Mouse (Mus musculus) lung, postnatal 4 days (tissue): Measurements from ENCODE around the gene Lmo1.
"Not testable (repeated sequence)": the region's sequence is repeated elsewhere in the genome, so short reads cannot be mapped to it uniquely, and the experiment has no call there.

Experiments used
- DNase-seq, 2 experiments: peaks; one replicate each; pipeline ENCODE4 v3.0.0; 2021

Gene Lmo1

DNA sequence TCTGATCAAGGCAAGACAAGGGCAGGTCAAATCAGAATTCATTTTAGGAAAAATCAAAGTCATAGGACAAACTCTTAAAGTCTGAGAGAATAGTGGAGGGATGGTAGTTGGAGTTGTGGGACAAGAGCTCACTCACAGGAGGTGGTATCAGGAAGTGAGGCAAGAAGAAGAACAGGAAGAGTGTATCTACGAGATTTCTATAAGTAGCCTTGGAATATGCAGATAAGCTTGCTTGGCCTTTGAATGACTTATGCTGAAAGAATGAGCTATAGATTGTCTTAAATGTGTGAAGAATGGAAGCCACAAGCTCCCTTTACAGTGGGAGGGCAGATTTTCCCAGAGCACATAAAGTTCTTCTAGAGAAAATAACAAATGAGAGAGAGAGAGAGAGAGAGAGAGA, 70.1 kb downstream of the Lmo1 start:
- DNase-seq, result no peak

DNA sequence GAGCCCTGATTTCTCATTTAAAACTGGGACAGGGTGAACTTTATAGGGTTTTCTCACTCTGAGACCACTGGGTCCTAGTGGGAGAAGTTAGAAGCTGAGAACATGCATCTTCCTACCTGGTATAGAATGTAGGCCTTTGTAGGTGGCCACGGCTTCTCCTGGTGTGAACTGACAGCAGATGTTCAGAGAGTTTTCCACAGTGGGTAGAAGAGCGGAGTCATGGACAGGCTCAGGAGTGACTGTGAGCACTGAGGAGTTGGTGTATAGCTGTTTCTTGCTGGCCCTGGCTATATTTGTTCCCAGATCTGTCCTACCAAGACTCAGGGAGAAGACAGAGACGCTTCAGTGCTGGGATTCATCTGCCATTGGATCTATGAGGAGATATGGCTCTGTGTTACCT, 73.8 kb downstream of the Lmo1 start:
- no peak for DNase-seq

DNA sequence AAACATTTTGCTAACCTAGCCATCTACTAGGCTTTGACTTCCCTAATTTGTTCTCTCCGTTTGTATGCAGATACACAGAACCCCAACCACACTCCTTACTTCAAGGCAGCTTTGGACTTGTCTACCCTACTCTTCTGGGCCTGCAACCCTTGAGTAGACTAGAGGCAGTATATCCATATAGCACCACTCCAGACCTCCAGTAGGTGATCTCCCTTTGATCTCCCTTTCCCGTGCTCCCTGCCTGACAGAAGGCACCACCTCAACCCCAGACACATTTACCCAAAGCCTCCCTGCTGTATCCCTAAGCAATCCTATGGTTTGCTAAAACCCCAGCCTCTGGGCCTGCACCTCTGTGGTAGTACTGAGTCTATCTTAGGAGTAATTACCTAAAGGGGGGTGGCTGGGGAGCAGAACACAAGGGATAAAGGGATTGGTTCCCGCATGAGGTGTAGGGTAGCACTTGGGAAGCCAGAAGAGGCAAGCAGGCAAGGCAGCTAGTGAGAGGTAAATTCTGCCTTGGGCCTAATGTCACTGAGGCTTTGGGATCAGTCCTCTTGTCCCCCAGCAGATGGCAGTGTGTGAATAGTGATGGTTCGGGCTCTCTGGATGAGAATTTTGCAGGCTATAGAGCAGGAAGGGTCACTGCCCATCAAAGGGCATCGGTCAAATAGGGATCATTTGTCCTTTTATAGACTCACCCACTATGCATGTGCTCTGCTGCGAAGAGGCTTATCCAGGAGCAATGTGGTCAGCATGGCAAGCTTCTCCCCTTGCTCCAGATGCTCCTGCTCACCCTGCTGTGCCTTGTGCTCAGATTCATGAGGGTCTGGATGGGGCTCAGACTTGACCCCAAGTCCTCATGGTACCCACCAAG, 76.6 kb downstream of the Lmo1 start:
- DNase-seq, result peak in 1 of 2 experiments; percentile 8

DNA sequence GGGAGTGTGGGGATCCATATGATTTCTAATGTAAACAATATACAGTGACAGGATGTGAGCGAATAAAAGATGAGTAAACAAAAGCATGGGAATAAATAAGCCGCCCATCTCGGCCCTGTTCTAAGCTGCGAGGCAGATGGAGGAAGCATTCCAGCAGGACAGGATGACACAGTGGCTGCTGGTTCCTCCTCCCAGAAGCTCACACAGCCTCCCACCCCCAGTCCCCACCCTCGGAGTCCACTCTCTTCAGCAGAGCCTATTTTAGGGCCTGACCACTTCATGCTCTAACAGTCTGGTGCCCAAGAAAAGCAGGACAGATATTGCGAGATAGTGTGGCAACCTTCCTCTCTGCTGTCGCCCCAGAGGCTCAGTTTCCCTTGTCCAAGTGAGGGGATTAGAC, 77.8 kb downstream of the Lmo1 start:
- no peak for DNase-seq

DNA sequence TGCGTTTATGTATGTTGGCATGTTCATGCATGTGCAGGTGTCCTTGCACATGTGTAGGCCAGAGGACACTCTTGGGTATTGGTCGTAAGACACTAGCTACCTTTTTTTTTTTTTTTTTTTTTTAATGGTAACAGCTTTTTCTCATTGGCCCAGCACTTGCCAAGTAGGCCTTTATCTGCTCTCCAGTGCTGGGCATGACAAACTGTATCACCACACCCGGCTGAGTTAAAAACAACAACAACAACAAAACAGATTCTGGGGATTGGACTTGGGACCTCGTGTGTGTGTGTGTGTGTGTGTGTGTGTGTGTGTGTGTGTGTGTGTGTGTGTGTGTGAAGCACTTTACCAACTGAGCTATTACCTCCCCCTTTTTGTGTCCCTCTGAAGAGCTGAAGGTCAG, 78.4 kb downstream of the Lmo1 start:
- no peak for DNase-seq

DNA sequence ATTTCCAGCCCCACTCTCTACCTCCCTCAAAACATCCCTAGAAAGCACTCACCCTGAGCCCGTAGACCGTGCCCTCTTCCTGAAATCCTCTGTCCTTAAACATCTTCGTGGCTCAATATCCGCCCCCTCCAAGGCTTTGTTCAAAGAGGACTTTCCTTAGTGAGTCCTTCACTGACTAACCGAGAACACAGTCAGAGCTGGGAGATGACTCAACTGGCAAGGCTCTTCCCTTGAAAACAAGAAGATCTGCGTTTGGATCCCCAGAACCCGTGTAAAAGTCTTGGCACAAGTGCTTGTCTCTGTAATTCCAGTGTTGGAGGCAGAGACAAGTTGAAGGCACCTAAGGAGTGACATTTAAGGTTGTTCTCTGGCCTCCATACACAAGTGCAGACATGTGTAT, 80.7 kb downstream of the Lmo1 start:
- DNase-seq, result no peak

DNA sequence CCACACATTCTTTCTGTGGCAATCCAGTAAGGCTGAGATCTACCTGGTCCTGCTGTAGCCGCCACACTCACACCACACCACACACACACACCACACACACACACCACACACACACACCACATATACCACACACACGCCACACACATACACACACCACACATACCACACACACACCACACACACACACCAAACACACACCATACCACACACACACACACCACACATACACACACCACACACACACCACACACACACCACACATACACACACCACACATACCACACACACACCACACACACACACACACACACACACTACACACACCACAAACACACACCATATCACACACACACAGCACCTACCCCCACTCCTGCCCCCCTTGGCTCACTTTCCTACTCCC, 83.7 kb downstream of the Lmo1 start:
- DNase-seq, result not testable (repeated sequence)
